Mouse (Mus musculus): ENCODE data around the gene Nipsnap1. TPM values are rescaled to one million over a fixed set of nuclear protein-coding genes. Genes with fewer than 3 reads are reported as not detected.

Nipsnap1 gene
- polyA plus RNA-seq, 1 experiment, result not detected

DNA sequence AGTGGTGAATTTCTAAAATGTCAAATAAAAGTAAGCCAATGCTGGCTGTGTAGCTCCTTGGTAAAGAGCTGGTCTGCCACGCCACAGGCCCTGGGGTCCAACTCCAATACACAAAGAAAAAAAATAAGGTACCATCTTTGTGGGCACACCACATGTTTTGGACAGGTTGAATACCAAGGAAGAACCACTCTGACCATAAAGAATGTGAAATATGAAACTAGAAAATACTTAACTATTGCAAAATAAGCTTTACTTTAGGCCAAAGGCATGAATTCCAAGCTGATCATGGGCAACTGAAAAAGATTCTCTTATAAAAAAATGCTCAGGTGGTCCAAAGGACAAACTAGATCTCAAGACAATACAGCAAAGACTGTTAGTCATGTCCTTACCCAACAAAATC lies 35.5 kb upstream of the Nipsnap1 start:
- H3K4me3 ChIP-seq (ENCODE audit: insufficient read depth, low read depth, low read length), result no peak overlapping the region
- H3K4me1 ChIP-seq (ENCODE audit: control insufficient read depth, insufficient read depth, low read length), result no peaks in the 10 kb centered on the region
- TF ChIP-seq POLR2A (IDR thresholded peaks at IDR 0.05; ENCODE audit: insufficient read depth, low read depth, low read length) (no peak), CTCF (IDR thresholded peaks at IDR 0.05; ENCODE audit: insufficient read depth, low read depth, low read length) (no peak)
- no peak overlapping the region for H3K27ac ChIP-seq (ENCODE audit: insufficient read depth, low read depth, low read length)
- 97% methylated on average over 1 of the region's 1 CpGs for WGBS

DNA sequence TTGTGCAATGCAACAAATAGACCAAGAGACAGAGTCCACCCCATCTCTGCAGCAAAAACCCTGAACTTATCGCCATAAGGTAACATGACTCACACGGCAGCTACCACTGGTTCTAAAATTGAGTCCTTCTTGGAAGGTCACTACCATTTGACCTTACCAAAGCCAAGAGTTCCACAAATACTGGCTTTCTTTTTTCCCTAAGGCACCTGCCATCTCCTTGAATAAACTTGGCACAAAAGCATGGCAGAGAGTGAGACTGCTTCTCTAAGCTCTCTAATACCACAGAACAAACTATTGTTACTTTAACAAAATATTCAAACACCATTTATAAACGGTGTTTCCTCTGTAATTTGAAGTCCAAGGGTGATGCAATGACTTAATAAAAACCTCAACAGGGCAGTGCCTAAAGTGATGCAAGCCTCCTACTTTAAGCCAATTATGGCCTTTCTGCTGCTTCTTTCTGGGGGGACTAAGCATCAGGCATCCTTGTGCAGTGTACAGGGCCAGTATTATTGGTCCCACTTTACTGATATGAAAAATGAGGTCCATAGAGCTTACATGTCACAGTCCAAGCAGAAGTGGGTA lies 32.7 kb upstream of the Nipsnap1 start:
- 59% methylated on average over 3 of the region's 3 CpGs for whole genome bisulfite sequencing
- TF ChIP-seq CTCF (IDR thresholded peaks at IDR 0.05; ENCODE audit: insufficient read depth, low read depth, low read length) (no peak), POLR2A (IDR thresholded peaks at IDR 0.05; ENCODE audit: insufficient read depth, low read depth, low read length) (no peak)
- H3K27ac ChIP-seq (ENCODE audit: insufficient read depth, low read depth, low read length), result no peak overlapping the region

DNA sequence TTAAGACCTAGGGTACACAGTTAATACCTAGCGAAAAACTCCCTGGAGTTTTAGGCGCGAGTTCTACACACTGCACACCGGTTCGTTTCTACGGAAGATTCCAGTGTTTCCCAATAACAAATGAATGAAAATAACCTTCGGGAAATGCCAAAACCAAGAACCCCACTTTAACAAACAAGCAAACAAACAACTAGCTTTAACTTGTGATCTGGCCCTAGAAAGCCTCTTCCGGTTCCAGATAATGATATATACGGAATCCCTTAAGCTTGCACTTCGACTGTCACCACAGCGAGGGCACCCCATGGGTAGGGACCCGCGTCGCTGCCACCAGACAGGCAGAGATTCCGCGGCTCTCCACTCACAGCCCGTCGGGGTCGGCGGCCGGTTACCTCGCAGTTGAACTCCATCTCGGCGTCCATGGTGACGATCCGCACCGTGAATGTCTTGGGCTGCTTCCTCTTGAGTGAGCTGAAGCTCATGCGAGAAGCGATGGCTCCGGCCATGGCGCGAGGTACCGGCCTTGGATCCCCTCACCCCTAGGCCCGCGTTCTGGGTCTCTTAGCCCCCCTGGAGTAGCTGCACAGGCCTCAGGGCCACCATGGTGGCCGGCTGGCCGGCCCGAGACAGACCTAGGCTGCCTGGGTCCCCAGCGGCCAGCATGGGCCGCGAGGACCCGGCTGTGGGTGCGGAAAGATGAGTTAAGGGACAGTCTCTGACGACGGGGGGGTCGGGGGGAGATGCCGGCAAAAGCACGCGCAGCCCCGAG lies 25.1 kb upstream of the Nipsnap1 start:
- peak overlapping the region; percentile 85 for H3K4me3 ChIP-seq (ENCODE audit: insufficient read depth, low read depth, low read length)
- no peak overlapping the region for H3K27ac ChIP-seq (ENCODE audit: insufficient read depth, low read depth, low read length)
- no peak for TF ChIP-seq CTCF (IDR thresholded peaks at IDR 0.05; ENCODE audit: insufficient read depth, low read depth, low read length)
- TF ChIP-seq POLR2A (IDR thresholded peaks at IDR 0.05; ENCODE audit: insufficient read depth, low read depth, low read length), result no peak
- peaks cover 3% of the 10 kb centered on the region; the same call in 1 of the 2 replicates for H3K4me1 ChIP-seq (ENCODE audit: control insufficient read depth, insufficient read depth, low read length)
- WGBS, result under 1% methylated on average over 50 of the region's 50 CpGs

More for the DNA sequence above, 32.7 kb upstream of the Nipsnap1 start:
- Histone ChIP-seq H3K4me3 (ENCODE audit: insufficient read depth, low read depth, low read length) (no peak overlapping the region), H3K4me1 (ENCODE audit: control insufficient read depth, insufficient read depth, low read length) (no peaks in the 10 kb centered on the region)

DNA sequence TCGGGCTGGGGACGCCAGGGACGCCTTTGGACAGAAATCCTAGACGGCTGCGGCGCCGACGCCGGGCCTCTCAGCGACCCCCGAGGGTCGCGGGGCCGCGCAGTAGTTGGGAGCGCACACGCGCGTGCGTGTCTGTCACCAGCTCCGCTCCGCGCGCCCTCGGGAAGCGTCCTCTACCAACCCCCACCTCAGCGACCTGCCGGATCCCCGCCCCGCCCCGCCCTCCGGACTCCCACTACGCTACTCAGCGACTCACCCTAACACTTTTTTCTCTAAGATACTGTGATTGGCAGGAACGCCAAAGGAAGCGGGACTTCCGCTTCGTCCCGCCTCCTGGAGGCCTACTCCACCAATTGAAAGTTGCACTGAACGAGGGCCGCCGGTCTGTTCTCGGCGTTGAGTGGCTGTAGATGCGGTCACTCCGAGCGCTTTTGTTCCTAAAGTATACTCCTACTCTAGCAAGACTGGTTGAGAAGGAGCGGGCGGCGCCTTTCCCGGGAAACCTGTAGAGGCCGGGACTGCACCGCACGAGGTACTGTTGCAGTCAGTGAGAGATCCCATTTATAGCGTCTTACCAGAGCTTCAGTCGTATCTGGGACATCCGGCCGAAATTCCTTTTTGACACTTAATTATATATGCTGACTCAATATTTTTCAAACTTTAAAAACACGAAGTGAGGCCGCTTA lies 24.4 kb upstream of the Nipsnap1 start, which contains the start of gene Nf2:
Nf2 (minus strand) TSS at position 279 of the 686 bp plus-strand sequence.
- WGBS, result under 1% methylated on average over 60 of the region's 60 CpGs
- Histone ChIP-seq H3K4me1 (ENCODE audit: control insufficient read depth, insufficient read depth, low read length) (peaks cover 3% of the 10 kb centered on the region; the same call in 1 of the 2 replicates), H3K4me3 (ENCODE audit: insufficient read depth, low read depth, low read length) (peak within 1 kb of the TSS; percentile 85), H3K27ac (ENCODE audit: insufficient read depth, low read depth, low read length) (no peak within 1 kb of the TSS)
- TF ChIP-seq CTCF (IDR thresholded peaks at IDR 0.05; ENCODE audit: insufficient read depth, low read depth, low read length) (no peak), POLR2A (IDR thresholded peaks at IDR 0.05; ENCODE audit: insufficient read depth, low read depth, low read length) (peak; percentile 31; the same call in 1 of the 2 replicates)

DNA sequence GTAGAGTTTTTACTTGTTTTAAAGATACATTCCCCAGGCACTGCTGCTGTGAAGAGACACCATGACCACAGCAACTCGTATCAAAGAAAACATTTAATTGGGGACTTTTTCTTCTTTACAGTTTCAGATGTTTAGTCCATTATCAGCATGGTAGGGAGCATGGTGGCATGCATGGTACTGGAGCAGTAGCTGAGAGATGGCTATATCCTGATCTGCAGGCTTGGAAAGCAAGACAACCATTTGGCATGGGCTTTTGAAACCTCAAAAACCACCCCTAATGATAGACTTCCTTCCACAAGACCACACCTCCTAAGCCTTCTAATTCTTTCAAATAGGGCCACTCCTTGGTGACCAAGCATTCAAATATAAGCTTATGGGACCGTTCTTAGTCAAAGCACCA lies 23.3 kb upstream of the Nipsnap1 start:
- whole genome bisulfite sequencing, result 93% methylated on average over 2 of the region's 2 CpGs
- Histone ChIP-seq H3K4me3 (ENCODE audit: insufficient read depth, low read depth, low read length) (no peak overlapping the region), H3K4me1 (ENCODE audit: control insufficient read depth, insufficient read depth, low read length) (peaks cover 3% of the 10 kb centered on the region; the same call in 1 of the 2 replicates), H3K27ac (ENCODE audit: insufficient read depth, low read depth, low read length) (no peak overlapping the region)
- no peak for TF ChIP-seq POLR2A (IDR thresholded peaks at IDR 0.05; ENCODE audit: insufficient read depth, low read depth, low read length)
- no peak for TF ChIP-seq CTCF (IDR thresholded peaks at IDR 0.05; ENCODE audit: insufficient read depth, low read depth, low read length)

DNA sequence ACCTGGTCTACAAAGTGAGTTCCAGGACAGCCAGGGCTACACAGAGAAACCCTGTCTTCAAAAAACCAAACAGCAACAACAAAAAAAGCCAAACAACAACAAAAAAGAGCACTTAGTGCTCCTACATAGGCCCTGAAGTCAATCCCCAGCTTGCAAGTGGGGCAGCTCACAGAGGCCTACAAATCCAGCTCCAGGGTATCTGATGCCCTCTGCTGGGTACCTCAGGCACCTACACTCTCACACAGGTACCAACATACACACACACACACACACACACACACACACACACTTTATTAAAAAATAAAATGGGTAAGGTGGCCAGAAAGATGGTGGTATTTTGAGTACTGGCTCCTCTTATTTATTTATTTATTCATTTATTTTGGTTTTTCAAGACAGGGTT lies 20.7 kb upstream of the Nipsnap1 start:
- no peak overlapping the region for H3K27ac ChIP-seq (ENCODE audit: insufficient read depth, low read depth, low read length)
- H3K4me3 ChIP-seq (ENCODE audit: insufficient read depth, low read depth, low read length), result no peak overlapping the region
- H3K4me1 ChIP-seq (ENCODE audit: control insufficient read depth, insufficient read depth, low read length), result no peaks in the 10 kb centered on the region
- TF ChIP-seq CTCF (IDR thresholded peaks at IDR 0.05; ENCODE audit: insufficient read depth, low read depth, low read length) (no peak), POLR2A (IDR thresholded peaks at IDR 0.05; ENCODE audit: insufficient read depth, low read depth, low read length) (no peak)

DNA sequence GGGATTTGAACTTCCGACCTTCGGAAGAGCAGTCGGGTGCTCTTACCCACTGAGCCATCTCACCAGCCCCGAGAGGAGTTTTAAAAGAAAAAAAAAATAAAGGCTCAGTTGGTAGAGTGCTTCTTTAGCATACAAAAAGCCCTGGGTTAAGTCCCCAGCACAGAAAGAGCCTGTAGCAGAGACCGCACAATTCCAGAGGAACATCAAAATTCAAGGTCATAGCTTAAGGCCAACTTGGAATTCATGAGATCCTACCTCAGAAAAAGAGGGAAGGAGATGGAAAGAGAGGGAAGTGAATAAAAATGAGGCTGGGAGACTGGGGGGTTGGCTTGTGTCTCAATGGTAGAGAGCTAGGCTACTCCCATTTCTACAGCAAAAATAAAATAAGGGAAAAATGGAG lies 19.6 kb upstream of the Nipsnap1 start:
- Histone ChIP-seq H3K4me3 (ENCODE audit: insufficient read depth, low read depth, low read length) (no peak overlapping the region), H3K4me1 (ENCODE audit: control insufficient read depth, insufficient read depth, low read length) (no peaks in the 10 kb centered on the region), H3K27ac (ENCODE audit: insufficient read depth, low read depth, low read length) (no peak overlapping the region)
- TF ChIP-seq POLR2A (IDR thresholded peaks at IDR 0.05; ENCODE audit: insufficient read depth, low read depth, low read length), result no peak
- no peak for TF ChIP-seq CTCF (IDR thresholded peaks at IDR 0.05; ENCODE audit: insufficient read depth, low read depth, low read length)
- WGBS, result 91% methylated on average over 5 of the region's 5 CpGs

DNA sequence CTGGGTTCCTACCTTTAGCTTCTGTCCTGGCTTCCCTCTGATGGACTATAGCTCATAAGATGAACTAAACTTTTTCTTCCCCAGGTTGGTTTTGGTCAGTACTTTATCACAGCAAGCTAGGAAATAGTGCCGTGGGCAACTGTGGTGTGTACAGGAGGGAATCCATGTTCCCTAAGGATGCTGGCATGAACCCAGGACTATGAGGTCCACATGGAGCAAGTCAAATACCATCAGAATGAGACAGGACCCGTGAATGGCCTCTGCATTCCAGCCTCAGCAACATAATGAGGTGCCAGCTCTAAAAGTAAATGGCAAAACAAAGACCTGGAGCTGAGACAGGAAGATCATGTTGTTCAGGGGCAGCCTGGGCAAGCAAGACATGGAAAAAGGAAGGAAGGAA lies 15.3 kb upstream of the Nipsnap1 start:
- H3K27ac ChIP-seq (ENCODE audit: insufficient read depth, low read depth, low read length), result no peak overlapping the region
- WGBS, result 56% methylated on average over 2 of the region's 2 CpGs
- peaks cover 2% of the 10 kb centered on the region; the same call in 1 of the 2 replicates for H3K4me1 ChIP-seq (ENCODE audit: control insufficient read depth, insufficient read depth, low read length)
- TF ChIP-seq CTCF (IDR thresholded peaks at IDR 0.05; ENCODE audit: insufficient read depth, low read depth, low read length), result no peak
- no peak for TF ChIP-seq POLR2A (IDR thresholded peaks at IDR 0.05; ENCODE audit: insufficient read depth, low read depth, low read length)
- no peak overlapping the region for H3K4me3 ChIP-seq (ENCODE audit: insufficient read depth, low read depth, low read length)

DNA sequence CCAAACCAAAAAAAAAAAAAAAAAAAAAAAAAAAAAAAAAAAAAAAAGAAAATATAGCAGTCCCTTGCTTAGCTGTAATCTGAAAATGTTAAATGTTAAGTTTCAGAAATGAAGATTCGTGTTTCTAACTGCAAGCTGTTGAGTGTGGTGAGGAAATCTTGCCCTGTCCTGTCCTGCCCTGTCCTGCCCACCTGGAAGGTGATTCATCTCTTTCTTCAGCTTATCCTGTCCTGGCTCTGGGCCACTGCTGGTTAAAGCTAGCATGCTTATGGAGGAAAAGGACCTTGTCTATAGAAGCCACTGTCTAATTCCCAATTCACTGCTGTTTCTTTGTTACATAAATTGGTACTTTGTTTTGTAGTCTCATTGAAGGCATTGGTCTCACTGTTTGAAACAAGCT lies 12.8 kb upstream of the Nipsnap1 start:
- Histone ChIP-seq H3K27ac (ENCODE audit: insufficient read depth, low read depth, low read length) (no peak overlapping the region), H3K4me1 (ENCODE audit: control insufficient read depth, insufficient read depth, low read length) (peaks cover 2% of the 10 kb centered on the region; the same call in 1 of the 2 replicates), H3K4me3 (ENCODE audit: insufficient read depth, low read depth, low read length) (no peak overlapping the region)
- TF ChIP-seq CTCF (IDR thresholded peaks at IDR 0.05; ENCODE audit: insufficient read depth, low read depth, low read length) (no peak), POLR2A (IDR thresholded peaks at IDR 0.05; ENCODE audit: insufficient read depth, low read depth, low read length) (no peak)
- 81% methylated on average over 1 of the region's 1 CpGs for WGBS

All from olfactory bulb, adult 2 months (tissue).